Mouse (Mus musculus) retina, postnatal 1 day (tissue): ENCODE measurements at regions not wholly inside any gene's neighbourhood (a gene's known extent, or its start where the extent isn't known, plus 50 kb on each side); places are given as distances from the start of the nearest gene placed in this dataset.
A peak's percentile ranks its signal among the peaks of the same experiment; 100 is the strongest.

Experiments used
- DNase-seq: peaks from one replicate; pipeline ENCODE4 v3.0.0-alpha.2; 2012

DNA sequence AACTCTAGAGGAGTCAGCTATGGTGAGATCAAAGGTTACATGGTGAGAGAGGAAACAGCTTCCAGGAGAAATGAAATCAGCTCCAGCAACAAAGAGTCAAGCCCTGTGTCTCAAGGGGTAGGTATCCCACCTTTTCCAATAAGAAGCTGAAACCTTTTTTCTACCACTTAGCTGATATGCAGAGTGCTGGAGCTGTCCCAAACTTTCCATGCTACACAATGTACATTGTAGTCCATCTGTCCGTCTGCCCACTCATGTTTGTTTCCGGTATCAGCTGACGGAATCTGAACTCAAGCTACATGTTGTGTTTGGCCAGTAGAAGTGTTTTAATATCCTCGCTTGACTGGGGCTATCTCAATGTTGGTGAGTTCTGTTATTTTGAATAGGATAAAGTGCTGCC is 83.6 kb upstream of the Ngf start:
- no peak for DNase-seq

DNA sequence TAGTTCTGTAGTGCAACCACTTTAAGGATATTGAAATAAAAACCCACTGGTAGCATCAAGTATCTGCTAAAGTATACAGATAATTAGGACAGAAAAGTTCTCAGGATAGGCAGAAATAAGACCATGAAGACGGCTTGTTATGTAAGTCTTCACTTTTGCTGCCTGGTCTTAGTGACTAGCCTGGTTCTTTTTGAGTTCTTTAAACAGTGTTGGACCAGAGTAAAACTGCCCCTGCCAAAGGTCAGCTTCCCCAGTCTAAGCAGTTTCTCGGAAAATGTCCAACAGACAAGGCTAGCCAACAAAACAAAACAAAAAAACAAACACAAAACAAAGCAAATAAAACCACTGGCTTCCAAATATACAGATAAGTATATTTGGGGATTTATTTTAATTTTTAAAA is 85.1 kb upstream of the Ngf start:
- DNase-seq, result no peak

DNA sequence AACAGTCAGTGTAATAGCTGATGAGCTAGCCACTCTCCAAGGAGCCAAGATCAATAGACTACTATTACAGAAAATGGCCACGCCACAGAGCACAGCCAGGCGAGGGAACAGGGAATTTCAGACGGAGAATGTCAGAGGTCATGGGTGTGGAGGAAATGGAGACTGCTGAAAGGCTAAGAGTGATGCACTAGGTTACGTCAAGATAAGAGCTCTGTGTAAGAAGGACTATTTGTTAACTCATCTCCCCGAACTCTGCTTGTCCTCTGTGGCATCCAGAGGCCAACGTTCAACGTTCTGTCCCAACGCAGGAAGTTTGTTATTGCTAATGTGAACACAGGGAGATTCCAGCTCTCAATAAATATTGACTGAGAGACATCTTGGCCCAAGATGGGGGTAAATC is 86.0 kb upstream of the Ngf start:
- DNase-seq, result no peak

DNA sequence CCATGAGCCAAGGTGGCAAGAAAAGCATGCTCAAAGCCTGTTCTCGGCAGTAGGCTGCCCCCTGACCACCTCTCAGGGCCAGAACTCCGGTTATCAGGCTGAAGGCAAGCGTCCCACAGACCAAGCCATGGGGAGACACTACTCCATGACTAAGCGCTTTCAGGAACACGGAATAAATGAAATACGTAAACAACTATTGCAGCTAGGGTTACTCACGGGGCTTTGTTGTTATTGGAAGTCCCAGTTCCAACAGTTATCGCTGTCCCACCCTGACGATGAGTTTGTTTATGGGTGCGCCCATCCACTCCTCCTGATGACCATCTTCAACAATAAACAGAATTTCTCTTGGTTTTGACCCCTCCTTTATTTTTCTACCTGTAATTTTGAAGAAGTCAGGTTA is 88.0 kb upstream of the Ngf start:
- DNase-seq, result no peak

DNA sequence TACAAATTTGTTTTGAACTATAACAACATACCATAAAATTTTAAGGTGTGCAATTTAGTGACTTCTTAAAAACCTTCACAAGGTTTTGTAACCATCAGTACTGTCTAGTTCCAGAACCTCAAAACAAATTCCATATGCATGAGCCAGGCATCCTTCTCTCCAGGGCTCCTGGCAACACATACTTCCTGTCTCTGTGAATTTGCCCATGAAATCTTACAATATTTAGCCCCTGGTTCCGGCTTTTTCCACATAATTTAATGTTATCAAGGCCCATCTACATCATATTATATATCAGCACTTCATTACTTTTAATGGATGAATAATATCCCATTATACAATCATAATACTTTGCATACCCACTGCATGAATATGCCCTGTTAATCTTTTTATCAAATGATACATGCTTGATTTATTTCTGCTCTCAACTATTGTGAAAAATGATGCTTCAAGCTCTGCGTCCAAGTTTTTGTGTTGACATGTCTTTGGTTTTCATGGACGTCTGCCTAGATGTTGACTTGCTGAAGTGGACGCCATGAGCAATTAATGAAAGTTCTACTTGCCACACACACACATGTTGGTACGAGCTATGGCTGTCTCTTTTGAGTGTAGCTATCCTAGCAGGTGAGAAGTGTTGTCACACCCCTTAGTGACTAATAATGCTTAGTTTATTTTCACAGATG is 95.2 kb upstream of the Ngf start:
- DNase-seq, result no peak

DNA sequence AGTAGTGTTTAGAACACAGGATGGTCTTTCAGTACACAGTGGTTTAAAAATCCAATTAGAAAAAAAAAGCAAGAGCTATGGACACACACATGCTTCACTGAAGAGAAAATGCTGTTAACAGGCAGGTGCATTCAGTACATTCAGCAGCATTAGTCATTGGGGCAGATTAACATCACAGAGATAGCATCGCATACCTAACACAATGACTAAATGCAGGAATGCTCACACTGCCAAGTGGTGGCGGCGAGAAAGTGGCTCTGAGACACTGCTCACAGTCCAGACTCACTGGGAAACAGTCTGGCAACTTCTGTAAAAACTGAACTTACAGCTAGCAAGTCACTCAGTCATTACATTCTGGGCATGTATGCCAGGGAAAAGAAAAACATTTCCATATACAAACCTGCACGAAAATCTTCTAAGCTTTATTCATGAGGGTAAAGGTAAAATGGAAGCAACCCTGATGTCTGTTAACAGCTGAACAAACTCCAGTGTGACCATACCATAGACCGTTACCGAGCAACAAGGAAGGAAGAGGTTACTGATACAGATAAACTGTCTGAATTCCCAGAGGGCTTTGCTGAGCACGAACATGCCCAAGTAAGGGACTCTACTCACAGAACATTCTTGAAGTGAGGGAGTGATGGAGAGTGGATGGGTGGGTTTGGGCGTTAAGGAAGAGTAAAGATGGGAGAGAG is 97.4 kb upstream of the Ngf start:
- no peak for DNase-seq

DNA sequence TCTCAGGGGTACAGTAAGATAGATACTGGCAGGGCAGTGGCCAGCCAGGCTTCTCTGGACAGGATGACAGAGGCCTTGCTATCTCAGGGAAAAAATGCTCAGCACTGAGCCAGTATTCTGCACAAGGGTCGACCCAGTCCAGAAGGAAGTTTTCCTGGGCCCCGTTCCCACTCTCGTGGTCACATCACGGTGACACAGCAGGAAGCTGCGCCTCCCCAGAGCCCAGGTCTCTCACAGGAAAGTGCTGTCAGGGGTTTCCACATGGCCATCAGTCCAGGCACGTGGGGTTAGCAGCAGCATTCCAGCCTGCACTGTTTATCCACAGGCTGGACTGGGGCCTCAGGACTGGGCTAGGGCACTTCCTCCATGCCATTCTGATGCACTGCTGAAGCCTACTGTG is 103.5 kb upstream of the Ngf start:
- DNase-seq, result no peak

DNA sequence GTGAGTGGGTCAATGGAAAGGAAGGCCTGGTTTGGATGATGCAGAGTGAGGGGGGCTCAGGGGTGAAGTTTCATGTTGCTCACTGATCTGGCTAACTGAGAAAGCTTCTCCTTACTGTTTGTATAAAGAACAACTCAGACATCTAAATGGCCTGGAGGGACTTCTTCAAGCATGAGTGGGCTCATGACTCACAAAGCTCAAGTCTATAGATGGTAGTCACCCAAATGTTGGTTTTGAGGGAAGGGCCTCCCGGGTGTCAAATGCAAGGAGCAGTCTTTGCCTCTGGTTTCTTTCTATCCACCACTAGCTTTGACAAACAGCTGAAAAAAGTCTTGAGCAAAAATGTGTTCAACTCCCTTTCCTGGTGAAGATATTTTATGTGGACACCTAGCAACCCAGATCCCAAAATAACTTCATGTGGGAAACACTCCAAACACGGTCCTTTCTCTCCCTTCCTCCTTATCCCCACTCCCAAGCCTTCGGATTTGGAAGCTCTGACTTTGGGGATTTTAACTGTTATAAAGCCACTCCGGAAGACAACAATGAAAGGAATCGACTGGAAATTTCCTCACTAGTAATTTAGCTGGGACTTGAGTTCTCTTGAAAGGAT is 105.3 kb upstream of the Ngf start:
- no peak for DNase-seq

DNA sequence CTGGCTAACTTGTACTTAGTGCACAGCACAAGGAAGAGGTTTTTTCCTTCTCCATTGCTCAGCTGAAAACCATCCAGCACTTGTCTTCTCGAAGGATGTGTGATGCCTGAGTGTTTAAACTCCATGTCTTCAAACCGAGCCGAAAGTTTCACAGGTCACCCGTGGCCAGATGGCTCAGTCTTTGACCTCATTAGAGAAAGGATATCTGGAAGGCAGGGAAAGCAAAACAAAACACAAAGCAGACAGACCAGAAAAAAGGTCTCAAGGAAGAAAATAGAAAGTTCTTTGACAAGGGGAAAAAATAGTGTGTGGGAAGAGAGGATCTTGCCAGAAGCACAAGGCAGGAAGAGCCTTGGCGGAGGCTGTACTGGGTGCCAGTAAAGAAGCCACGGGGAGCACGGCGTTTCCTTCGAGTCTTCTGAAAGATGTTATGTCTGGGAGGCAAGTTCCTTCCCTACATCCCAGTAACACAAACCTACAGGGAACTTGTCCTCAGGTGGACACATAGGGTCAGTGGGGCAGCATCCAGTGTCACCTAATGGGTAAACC is 108.9 kb upstream of the Ngf start:
- no peak for DNase-seq

DNA sequence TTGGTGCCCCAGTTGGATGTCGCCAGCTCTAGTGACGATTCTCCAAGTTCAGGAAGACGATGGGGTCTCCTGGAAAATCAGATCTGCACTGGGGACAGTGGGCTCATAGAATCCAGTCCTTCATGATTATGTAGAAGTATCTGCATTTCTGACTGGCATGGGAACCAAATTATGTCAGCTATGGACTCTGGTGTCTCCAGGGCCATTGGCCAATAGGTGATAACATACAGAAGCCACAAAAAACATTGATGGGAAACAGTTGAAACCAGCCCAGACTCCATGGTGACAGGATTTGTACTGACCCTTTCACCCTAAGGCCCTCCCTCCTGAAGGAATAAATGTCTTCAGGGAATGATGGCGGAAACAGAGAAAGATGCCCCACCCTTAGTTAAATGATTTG is 110.9 kb upstream of the Ngf start:
- no peak for DNase-seq

DNA sequence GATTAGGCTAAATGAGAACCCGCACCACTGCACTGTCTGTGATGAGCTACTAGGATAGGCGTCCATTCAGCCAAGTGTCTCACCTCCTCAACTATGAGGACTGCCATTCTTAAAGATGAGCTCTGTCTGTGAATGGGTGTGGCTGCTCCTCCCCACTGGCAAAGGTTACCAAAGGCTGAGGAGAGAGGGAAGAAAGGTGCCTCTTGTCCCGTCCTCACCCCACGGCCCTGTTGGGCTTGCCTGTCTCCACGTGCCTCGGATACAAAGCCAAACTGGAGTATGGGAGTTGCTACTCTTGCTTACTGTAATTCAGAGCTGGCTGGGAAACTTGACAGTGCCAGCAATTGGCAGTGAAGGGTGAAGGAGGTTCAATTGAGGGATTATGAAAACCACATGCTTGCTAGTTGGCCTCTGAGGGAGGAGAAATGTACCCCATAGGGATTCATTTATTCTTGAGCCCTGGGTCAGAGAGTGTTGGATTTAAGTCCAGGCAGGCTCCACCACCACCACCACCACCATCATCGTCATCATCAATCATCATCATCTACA is 112.6 kb upstream of the Ngf start:
- DNase-seq, result no peak

DNA sequence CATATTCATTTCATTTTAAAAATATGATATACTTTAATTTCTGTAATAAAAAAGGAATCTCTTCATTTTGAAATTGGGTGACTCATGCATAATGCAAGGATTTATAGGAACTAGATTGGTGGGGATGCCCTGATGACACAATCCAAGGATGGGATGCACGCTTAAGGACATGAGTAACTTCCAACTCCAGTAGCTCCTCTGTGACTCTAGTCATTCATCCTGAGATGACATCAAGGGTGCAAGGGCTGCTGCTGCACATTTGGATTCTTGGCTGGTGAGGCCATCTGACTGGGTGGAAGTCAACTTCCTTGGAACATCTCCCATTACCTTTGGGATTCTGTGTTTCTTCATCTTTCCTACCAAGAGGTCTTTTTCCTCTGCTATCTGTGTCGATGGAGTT is 114.4 kb upstream of the Ngf start:
- DNase-seq, result no peak

DNA sequence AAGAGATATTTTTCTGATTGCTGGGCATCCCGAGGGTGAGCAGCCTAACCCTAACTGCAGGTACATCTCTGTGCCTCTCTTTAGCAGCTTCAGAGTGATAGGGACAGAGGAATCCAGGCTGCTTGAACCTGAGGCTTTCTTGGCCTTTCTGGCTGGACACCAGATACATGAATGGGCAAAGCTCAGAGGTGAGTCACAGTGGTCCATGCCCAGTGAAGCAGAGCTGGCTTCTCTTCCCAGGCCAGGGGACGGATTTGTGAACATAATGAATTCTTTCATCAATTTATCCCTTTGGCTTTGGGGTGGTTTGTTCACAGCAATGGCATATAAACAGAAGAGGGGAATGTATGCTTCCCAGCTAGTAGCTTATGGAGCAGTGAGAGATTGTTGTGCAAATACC is 114.9 kb upstream of the Ngf start:
- DNase-seq, result no peak

DNA sequence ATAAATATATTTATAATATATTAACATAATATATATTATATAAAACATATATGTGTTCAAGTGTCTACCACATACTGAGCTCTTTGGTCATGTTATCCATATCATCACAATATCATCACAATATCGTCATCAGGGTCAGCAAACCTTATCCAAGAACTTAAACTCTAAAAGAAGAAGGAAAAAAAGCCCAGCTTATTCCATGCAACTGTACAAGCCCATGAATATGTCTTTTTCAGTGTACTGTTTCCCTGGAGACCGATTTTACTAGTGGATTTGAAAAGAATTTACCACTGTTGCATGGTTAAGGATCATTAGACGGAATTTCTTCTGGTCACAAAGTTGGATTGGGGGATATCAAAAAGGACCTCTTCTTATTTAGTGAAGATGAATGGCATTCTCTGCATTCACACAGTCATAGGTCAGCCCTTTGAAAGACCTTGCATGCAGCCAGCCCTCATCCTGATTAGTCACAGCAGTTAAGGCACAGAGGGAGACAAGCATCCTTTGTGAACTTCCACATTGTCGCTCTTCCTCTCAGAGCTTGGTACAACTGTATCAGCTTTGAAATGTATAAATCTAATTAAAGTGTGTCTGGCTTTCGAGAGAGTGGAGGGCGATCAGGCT is 116.3 kb upstream of the Ngf start:
- DNase-seq, result peak; percentile 69

DNA sequence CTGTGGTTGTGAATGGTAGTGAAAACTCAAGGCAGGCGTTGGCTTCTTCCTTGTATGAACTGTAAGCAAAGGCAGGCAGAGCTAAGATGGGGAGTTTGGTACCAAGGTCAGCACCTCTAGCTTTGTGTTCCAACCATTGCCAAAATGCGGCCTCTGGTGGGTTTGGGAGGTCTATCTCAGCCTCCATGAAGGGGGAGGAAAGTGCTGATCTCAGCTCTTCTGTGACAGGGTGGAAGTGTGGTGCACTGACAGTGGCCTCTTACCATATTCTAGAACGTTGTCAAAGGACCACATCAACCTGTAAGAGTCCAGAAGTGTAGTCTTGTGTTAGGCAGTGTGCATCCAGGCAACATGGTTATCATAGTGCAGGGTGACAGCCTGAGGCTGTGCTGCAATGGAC is 123.6 kb upstream of the Ngf start:
- no peak for DNase-seq

DNA sequence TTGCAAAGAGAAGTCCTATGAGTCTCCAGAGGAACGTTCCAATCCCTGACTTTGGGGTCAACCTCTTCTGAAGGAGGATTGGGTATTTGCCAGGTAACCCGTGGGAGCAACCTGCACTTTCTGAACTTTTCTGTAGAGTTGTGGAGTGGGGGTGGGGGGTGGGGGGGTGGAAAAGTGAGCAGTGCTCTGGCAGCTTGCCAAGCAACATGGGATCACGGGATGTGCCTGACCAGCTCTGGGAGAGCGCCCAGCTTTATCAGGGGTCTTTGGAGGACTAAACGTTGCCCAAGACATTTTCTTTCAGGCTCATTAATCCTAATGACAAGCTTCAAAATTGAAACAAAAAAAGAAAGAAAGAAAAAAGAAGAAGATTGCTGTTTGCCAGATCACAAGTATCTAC is 124.4 kb upstream of the Ngf start:
- DNase-seq, result no peak

DNA sequence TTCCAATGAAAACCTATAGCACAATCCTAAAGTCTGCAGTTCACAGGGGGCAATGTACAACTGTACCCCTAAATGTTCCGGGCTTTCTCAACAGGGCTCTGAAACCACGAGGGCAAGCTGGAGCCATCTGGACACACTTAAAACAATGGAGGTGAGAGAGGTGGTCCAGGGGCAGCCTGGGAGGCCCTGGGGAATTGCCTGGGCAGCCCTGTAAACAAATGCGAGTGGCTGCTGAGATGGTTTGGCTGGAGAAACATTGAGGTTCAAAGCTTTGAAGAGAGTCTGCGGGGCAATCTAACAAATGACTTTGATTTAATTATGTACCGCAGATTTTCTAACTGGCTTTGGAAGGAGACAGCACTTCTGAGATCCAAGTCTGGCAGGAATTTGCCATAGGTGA is 129.0 kb upstream of the Ngf start:
- DNase-seq, result no peak

DNA sequence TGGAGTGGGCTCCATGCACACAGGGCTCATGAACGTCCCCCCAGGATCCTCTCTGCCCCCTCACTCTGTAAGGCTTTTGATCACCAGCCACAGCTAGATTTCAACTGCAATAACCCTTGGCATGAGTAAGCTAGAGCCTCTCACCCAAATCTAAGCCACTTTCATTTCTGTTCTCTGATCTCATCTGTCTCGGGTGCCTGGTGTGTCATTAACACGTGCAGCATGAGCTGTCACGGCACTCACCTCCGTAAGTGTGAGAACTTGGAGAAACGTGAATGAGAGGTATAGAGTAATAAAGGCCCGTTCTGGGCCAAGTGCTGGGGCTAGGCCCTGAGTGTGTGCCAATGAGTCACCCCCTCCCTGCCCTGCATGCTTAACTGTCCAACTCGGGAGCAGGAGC is 131.8 kb upstream of the Ngf start:
- no peak for DNase-seq

DNA sequence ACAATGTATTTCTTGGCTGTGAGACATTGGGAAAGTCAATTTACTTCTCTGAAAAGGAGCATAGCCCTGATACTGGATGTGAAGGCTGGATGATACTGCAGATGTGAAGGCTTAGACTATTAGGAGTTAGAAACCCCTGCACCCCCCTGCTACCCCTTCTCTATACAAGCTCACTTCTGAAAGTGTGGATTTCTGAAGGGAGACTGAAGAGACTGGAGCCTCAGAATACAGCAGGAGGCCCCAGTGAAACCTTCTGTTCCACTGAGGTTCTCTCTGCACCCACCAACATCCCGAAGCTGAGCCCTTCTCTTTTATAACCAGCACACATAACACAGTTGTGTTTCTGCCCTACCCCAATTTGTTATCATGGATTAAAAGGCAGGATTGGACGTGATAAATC is 131.7 kb upstream of the Vangl1 start:
- DNase-seq, result no peak

DNA sequence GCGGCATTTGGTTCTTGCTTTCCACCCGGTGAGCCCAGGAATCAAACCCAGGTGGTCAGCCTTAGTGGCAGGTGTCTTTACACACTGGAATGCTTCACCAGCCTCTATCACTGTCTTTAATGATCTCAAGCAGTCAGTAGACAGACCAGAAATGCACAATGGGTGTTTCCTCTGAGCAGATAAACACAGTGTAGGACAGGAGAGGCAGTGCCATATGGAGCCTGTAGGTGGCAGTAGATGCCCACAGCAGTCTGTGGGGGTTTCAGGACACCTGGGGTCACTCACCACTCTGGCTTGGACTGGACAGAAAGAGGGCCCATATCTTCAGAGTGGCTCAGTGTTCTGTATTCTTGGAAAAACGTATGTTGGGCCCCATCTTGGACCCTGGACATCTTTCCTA is 130.7 kb upstream of the Vangl1 start:
- DNase-seq, result peak; percentile 56

DNA sequence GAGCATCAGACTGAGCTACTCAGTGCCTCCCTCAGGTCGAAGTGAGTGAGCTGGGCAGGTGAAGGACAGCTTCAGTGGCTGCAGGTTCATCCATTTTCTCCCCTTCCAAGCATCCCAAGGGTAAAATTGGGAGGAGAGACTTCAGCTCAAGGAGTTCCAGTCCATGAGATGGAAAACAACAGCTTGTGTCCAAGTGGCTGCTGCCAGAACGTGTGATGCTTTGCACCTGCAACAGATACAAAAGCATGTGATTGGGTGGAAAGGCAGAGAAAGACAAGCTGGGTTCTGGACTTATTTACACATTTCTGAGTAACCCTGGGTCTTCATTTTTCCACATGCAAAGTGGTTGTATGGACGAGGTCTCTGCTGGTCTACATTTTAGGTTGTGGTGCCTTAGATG is 127.7 kb upstream of the Vangl1 start:
- DNase-seq, result no peak

DNA sequence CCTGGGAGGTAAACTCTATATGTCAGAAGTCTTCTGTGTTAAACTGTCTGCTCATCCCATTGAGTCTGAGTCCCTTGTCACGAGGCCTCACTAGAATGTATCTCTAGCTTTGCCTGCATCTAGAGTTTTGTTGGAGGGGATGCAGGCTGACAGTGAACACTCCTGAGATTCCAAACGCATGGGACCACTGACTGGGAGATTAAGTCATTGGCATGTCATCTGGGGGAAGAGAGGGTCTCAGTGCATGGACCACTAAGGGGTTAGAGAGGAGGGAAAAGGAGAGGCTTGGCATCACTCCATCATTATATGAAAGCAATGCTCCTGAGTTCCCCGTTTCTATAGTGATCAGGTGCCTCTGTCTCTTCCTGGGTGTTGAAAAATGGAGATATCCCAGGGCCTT is 114.8 kb upstream of the Vangl1 start:
- DNase-seq, result no peak

DNA sequence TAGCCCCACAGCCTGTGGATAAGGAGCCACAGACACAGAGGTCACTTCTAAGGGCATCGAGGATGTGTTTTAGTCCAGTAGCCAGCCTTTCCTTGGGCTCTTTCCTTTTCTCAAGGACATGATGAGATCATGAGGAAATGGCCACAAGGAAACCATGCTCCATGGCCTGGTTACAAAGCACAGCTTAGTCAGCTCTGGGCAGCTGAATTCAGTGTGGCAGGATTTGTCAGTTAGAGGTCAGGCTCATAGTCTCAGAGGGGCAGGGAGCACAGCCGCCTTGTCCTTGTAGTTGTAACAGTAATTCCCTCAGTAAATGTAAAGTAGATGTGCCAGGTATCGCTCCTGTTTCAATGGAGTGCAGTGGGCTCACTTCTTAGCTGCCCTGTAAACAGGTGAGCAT is 111.7 kb upstream of the Vangl1 start:
- no peak for DNase-seq
